Mouse (Mus musculus): ENCODE data around the gene Mkrn3.

Mkrn3 gene

GRCm38 (mm10) chr7:62419493-62420360 is at the start of gene Mkrn3:
Gene Mkrn3, minus strand, starts transcription at chr7:62420139.
- DNase-seq (ENCODE audit: low spot score in 2 of 2) = no peak

GRCm38 (mm10) chr7:62463878-62464755 is 44.2 kb upstream of the Mkrn3 start, which contains the start of gene Peg12:
Gene Peg12, minus strand, starts transcription at chr7:62464510.
- peak in 1 of 2 experiments; percentile 3 for DNase-seq (ENCODE audit: low spot score in 2 of 2)

GRCm38 (mm10) chr7:62463007-62463877 is 43.3 kb upstream of the Mkrn3 start:
- DNase-seq (ENCODE audit: low spot score in 2 of 2) = no peak

GRCm38 (mm10) chr7:62462229-62463006 is 42.5 kb upstream of the Mkrn3 start:
- DNase-seq (ENCODE audit: low spot score in 2 of 2) = no peak

GRCm38 (mm10) chr7:62452353-62452752 is 32.4 kb upstream of the Mkrn3 start:
- DNase-seq (ENCODE audit: low spot score in 2 of 2) = no peak

- DNase-seq (ENCODE audit: low spot score in 2 of 2) = no peak
Measured at GRCm38 (mm10) chr7:62445431-62446165, 25.7 kb upstream of the Mkrn3 start.

GRCm38 (mm10) chr7:62436394-62436793 is 16.5 kb upstream of the Mkrn3 start:
- no peak for DNase-seq (ENCODE audit: low spot score in 2 of 2)

GRCm38 (mm10) chr7:62433243-62433642 is 13.3 kb upstream of the Mkrn3 start:
- no peak for DNase-seq (ENCODE audit: low spot score in 2 of 2)

- no peak for DNase-seq (ENCODE audit: low spot score in 2 of 2)
Measured at GRCm38 (mm10) chr7:62428337-62428736, 8.4 kb upstream of the Mkrn3 start.

- DNase-seq (ENCODE audit: low spot score in 2 of 2) = no peak
Measured at GRCm38 (mm10) chr7:62423210-62423609, 3.3 kb upstream of the Mkrn3 start.

GRCm38 (mm10) chr7:62420566-62420965 is 627 bp upstream of the Mkrn3 start:
- DNase-seq (ENCODE audit: low spot score in 2 of 2) = no peak

- DNase-seq (ENCODE audit: low spot score in 2 of 2) = no peak
Measured at GRCm38 (mm10) chr7:62419105-62419492, 840 bp downstream of the Mkrn3 start.

- no peak for DNase-seq (ENCODE audit: low spot score in 2 of 2)
Measured at GRCm38 (mm10) chr7:62418346-62418745, 1.6 kb downstream of the Mkrn3 start.

GRCm38 (mm10) chr7:62416173-62416572 is 3.8 kb downstream of the Mkrn3 start:
- DNase-seq (ENCODE audit: low spot score in 2 of 2) = no peak

GRCm38 (mm10) chr7:62415222-62415621 is 4.7 kb downstream of the Mkrn3 start:
- no peak for DNase-seq (ENCODE audit: low spot score in 2 of 2)

GRCm38 (mm10) chr7:62407803-62408202 is 12.1 kb downstream of the Mkrn3 start:
- DNase-seq (ENCODE audit: low spot score in 2 of 2) = no peak

- no peak for DNase-seq (ENCODE audit: low spot score in 2 of 2)
Measured at GRCm38 (mm10) chr7:62406573-62407050, 13.3 kb downstream of the Mkrn3 start.

GRCm38 (mm10) chr7:62392202-62392601 is 27.7 kb downstream of the Mkrn3 start:
- no peak for DNase-seq (ENCODE audit: low spot score in 2 of 2)

- no peak for DNase-seq (ENCODE audit: low spot score in 2 of 2)
Measured at GRCm38 (mm10) chr7:62388291-62388690, 31.6 kb downstream of the Mkrn3 start.

- DNase-seq (ENCODE audit: low spot score in 2 of 2) = no peak
Measured at GRCm38 (mm10) chr7:62382391-62382790, 37.5 kb downstream of the Mkrn3 start.

Measured in right cerebral cortex, postnatal 36 days (tissue).